Mouse (Mus musculus) central nervous system, embryonic 14 days (tissue): ENCODE measurements around the gene Slc2a3. TPM values are rescaled to one million over a fixed set of nuclear protein-coding genes. Genes with fewer than 3 reads are reported as not detected.

Experiments
- polyA plus RNA-seq: library from polyadenylated mRNA; depleted of rRNA; stranded (reverse); fragments of >200 nt; gene quantifications from 2 replicates; pipeline ENCODE4 v1.2.3, GENCODE M21; 2012; rRNA removed

Slc2a3 gene
- polyA plus RNA-seq, result 21.9 and 24.5 TPM in 2 replicates

DNA sequence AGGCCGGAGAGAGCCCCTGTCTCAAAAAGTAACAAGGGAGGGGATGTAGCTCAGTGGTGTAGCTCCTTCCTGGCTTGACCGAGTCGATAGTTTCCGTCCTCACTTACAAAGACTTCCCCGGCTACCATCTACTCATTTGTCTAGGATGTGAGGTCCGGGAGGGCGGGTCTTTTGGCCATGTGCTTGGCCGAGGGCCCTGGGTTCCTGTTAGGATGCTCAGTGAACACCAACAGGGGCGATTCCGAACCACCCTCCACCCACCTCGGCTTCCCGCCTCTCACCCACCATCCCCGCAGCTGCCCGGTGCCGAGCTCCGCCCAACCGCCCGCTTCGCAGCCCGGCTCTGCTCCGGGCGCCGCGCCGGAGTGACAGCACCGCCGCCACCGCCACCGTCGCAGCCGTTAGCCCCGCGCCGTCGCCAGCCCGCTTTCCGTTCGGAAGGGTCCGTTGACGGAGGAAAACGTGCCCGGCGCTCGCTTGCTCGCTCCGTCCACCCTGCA is at the start of gene Slc2a3:
TSS of gene Slc2a3 (minus strand) at position 340 of the 500 bp plus-strand sequence.

DNA sequence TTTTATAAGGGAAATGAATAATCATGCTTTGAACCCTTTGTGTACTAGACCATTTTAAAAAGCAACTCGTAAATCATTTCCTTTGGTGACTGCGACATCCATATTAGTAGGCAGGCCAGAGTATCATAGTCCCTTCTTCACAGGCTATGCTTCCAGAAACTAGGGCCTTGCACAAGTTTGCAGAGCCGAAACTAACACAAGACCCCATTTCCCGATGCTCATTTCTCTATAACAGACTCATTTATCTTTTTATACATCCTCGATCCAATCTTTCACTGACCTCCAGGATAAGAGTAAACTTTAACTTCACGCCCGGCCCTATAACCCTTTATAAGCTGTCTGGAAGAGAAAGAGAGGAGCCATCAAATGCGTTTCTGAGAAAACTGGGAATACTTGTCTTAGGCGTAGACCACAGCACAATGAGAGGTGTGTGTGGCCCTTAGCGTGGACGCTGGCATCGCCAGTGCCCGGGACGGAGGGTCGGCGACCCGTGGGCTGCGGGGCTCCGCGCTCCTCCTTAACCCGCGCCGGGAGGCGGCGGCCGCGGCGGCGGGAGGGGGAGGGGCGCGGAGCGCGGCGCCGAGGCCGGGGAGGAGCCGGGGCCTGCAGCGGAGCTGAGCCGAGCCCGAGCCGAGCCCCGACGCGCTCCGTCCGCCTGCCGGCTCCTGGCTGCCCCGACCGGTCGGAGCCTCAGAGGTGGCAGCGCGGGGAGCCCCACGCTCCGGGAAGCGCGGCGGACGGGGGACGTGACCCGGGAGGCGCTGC is 18.0 kb upstream of the Slc2a3 start, which contains the start of gene Foxj2:
TSS of gene Foxj2 (plus strand) at position 609 of the 765 bp plus-strand sequence.

DNA sequence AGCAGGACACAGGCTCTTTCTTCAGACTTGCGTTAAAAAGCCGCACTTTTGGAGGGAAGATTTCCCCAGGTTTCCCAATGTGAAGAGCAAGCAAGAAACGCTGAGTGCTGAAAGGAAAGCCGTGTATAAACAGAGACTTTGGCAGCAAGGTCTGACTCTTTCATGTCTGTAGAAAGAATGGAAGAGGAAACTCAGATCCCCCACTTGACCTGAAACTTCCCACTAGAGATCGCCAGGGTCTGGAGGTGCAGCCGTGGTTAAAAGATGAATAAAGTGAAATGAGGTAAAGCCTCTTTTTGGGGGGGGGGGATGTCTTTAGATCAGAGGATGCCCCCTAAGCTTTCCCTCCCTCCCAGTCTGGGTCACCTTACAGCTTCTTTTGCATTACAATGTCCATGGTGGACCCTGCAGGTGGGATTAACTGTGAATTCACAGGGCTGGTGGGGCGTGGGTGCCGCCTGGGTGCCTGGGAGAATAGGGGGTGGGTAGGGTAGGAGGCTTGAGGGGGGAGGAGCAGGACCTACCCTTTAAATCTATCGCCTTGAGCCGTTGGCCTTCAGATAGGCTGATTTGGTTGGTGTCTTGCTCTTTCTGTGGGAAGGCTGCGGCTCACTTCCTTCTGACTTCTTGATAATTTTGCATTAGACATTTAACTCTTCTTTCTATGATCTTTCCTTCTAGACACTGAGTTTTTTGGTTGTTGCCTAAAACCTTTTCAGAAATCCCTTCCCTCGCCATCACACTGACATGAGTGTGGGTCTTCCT is 94.2 kb downstream of the Slc2a3 start, which contains the start of gene Nanog:
TSS of gene Nanog (plus strand) at position 454 of the 765 bp plus-strand sequence.

Other genes with a start within 250 kb of the Slc2a3 start
- 0.33 and 0.45 TPM in 2 replicates for gene Aicda, start 247.8 kb downstream of the Slc2a3 start, polyA plus RNA-seq
- gene Apobec1, start 199.2 kb downstream of the Slc2a3 start, polyA plus RNA-seq, result 5.1 and 5.6 TPM in 2 replicates
- gene Gdf3, start 191.6 kb downstream of the Slc2a3 start, polyA plus RNA-seq, result 0.04 TPM in 1 of 2 replicates, not detected in the other
- gene Dppa3, start 175.2 kb downstream of the Slc2a3 start, polyA plus RNA-seq, result not detected in 2 replicates
- 0.26 and 0.27 TPM in 2 replicates for gene Nanog, start 94.2 kb downstream of the Slc2a3 start, polyA plus RNA-seq
- gene Foxj2, start 18.3 kb upstream of the Slc2a3 start, polyA plus RNA-seq, result 7.8 and 10.6 TPM in 2 replicates
- gene C3ar1, start 54.5 kb upstream of the Slc2a3 start, polyA plus RNA-seq, result 1.7 and 2.1 TPM in 2 replicates
- gene Necap1, start 72.8 kb upstream of the Slc2a3 start, polyA plus RNA-seq, result 71.5 and 76.7 TPM in 2 replicates
- gene Clec4a1, start 120.2 kb upstream of the Slc2a3 start, polyA plus RNA-seq, result 1.1 and 1.2 TPM in 2 replicates
- gene Clec4a3, start 150.9 kb upstream of the Slc2a3 start, polyA plus RNA-seq, result 0.39 and 0.64 TPM in 2 replicates
- not detected in 2 replicates for gene Clec4a4, start 188.7 kb upstream of the Slc2a3 start, polyA plus RNA-seq
- not detected in 2 replicates for gene Clec4b1, start 248.3 kb upstream of the Slc2a3 start, polyA plus RNA-seq